Mouse (Mus musculus) small intestine, adult 2 months (tissue): ENCODE measurements at regions not wholly inside any gene's neighbourhood (a gene's known extent, or its start where the extent isn't known, plus 50 kb on each side); places are given as distances from the start of the nearest gene placed in this dataset.

Source experiments
- H3K27ac ChIP-seq: fragments of 200-500 bp; 2 replicates; pipeline ENCODE4 v1.5.1; 2012; ENCODE audit warnings: low read depth, low read length, control low read depth, inconsistent platforms; ENCODE audit not compliant: insufficient read depth
- H3K27me3 ChIP-seq: fragments of 200-500 bp; 2 replicates; pipeline ENCODE4 v1.6.1; 2012; ENCODE audit warnings: mild to moderate bottlenecking, moderate library complexity, low read length, inconsistent platforms; ENCODE audit not compliant: control insufficient read depth, insufficient read depth
- H3K36me3 ChIP-seq: fragments of 200-500 bp; 2 replicates; pipeline ENCODE4 v1.6.1; 2012; ENCODE audit warnings: mild to moderate bottlenecking, low read length, control low read depth, inconsistent platforms; ENCODE audit not compliant: control insufficient read depth, insufficient read depth
- H3K4me1 ChIP-seq: fragments of 200-500 bp; 2 replicates; pipeline ENCODE4 v1.6.1; 2012; ENCODE audit warnings: low read length, inconsistent platforms, mixed read lengths; ENCODE audit not compliant: control insufficient read depth, insufficient read depth, insufficient read length
- H3K4me3 ChIP-seq: fragments of 200-500 bp; 2 replicates; pipeline ENCODE4 v1.5.1; 2012; ENCODE audit warnings: low read depth, mild to moderate bottlenecking, control low read depth, inconsistent platforms, low read length, moderate library complexity
- CTCF ChIP-seq: fragments of 200-500 bp; IDR thresholded peaks from 2 replicates; pipeline ENCODE4 v1.5.1; 2012; ENCODE audit warnings: low read depth, mild to moderate bottlenecking, control low read depth, inconsistent platforms, low read length, moderate library complexity, mixed read lengths; ENCODE audit not compliant: insufficient replicate concordance, insufficient read length; ENCODE audit errors: extremely low read depth
- POLR2A ChIP-seq: fragments of 200-500 bp; IDR thresholded peaks from 2 replicates; pipeline ENCODE4 v1.6.1; 2012; ENCODE audit warnings: low read depth, mild to moderate bottlenecking, control low read depth, inconsistent platforms, low read length, moderate library complexity
- WGBS: fragments of 180-500 bp; shearing (Covaris S2); methylation state at CpG from one replicate; pipeline ENCODE4 v1.1.7; 2018; 5-methylcytosine and 5-hydroxymethylcytosine counted together

DNA sequence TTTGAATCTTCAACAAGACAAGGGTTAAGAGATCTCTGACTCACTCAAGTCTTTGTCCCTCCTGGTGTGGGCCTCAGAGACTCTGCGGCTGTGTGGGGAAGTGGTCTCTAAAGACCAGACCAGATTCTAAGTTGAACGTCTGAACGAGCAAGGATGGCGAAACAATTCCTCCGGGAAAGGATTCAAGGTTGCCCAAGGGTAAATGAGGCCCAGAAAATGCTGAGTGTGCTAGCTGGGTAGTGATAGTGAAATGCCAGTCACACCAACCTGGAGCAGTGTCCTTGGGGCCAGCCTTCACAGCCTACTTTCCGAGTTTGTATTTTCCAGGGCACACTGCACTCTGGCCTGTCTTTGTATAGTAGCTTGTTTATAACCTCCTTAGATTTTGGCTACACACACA lies 229.7 kb downstream of the Tle3 start:
- H3K36me3 ChIP-seq: no peaks in the 10 kb centered on the region
- H3K27ac ChIP-seq: no peak overlapping the region
- no peaks in the 10 kb centered on the region for H3K27me3 ChIP-seq
- TF ChIP-seq POLR2A: no peak
- no peak for TF ChIP-seq CTCF
- H3K4me3 ChIP-seq: no peak overlapping the region
- no peaks in the 10 kb centered on the region for H3K4me1 ChIP-seq
- 85% methylated on average over 6 of the region's 6 CpGs for WGBS

DNA sequence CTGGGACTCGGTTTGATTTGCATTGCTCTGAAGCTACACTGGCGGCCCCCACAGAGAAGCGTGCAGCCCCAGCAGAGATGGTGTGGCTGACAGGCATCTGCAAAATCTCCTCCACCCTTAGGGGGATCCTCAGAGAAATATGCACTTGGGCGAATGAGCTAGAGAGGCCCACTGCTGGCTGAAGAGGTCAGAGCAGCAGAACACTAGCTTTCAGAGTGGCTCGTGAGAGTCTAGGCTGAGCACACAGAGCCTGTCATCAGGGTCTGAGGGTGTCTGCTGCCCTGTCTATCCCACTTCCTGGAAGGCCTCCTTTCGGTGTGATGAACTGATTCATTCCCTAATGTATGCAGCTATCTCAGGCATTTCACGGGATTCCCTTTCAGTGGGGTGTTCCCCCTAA lies 225.1 kb downstream of the Tle3 start:
- Histone ChIP-seq H3K36me3 (no peaks in the 10 kb centered on the region), H3K27me3 (no peaks in the 10 kb centered on the region)

DNA sequence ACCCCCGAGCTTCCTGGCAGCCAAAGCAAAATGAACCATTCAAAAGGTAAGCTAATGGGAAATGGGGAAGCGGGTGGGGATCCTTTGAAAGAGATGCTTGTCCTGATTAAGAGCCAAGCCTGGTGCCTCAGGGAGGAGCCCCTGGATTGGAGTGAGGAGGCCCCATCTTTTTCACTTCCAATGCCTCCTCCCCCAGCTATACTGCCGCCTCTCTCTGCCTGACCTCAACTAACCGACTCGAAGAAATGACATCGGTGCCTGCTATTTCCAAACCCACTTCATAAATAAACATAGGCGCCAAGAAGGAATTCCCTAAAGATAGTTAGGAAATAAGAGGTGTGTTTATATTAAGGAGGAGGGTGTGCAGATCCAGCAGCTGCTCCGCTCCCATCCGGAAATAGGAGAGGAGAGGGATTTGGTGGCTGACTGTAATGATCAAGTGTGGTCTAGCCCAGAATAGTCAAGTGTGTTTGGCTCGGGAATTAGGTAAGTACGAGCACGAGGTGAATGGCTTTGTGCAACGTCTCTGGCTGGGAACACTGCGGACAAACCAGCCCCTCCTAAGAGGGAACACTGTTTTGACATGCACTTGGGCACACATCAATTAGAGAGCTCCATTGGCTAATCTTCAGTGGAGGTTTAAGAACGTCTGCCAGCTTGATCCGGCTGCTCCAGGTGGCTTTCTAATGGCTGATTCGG lies 224.4 kb downstream of the Tle3 start:
- H3K4me3 ChIP-seq: peak overlapping the region; percentile 42
- peaks cover 12% of the 10 kb centered on the region for H3K4me1 ChIP-seq
- no peaks in the 10 kb centered on the region for H3K36me3 ChIP-seq
- 46% methylated on average over 17 of the region's 17 CpGs for WGBS
- H3K27ac ChIP-seq: no peak overlapping the region
- TF ChIP-seq POLR2A: no peak
- no peak for TF ChIP-seq CTCF
- no peaks in the 10 kb centered on the region for H3K27me3 ChIP-seq

More for the DNA sequence above, 225.1 kb downstream of the Tle3 start:
- peak overlapping the region; percentile 42 for H3K4me3 ChIP-seq
- no peak overlapping the region for H3K27ac ChIP-seq
- 82% methylated on average over 7 of the region's 7 CpGs for WGBS
- H3K4me1 ChIP-seq: peaks cover 12% of the 10 kb centered on the region
- TF ChIP-seq CTCF: no peak
- no peak for TF ChIP-seq POLR2A

DNA sequence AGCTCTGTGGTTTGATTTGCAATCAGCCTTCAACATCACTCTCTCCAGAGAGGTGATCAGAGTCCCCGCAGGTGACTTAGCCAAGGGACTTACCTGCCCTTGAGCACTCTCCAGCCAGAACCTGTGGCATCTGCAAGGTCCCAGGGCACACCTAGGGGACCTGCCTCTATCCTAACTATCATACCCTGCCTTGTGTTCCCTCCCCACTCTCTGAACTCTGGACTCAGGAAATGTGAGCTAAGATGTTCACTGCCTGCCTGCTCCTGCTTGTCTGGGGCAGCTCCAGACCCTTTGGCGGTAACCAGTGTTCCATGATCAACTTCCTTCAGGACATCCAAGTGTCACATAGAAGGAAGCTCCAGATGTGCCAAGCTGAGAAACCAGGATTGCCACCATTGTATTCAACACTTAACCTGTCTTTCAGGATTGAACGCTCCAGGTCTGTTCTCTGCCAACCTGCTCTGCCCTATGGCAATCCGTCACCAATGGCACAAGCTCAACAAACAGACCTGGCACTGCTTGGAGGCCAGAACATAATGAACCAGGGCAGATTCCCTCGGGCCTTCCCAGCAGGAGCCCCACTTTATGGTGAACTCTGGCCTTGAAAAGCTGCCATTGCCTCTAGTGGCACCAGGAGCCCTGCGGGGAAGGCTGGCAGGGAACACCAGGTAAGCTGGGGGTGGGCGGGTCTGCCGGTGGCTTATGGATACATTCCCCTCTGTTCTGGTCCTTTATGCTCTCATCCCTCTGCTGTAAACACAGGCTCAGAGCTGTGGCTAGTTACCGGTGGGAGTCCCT lies 223.2 kb downstream of the Tle3 start:
- Histone ChIP-seq H3K27ac (peak overlapping the region; percentile 64), H3K4me1 (peaks cover 12% of the 10 kb centered on the region), H3K4me3 (peak overlapping the region; percentile 57), H3K36me3 (no peaks in the 10 kb centered on the region), H3K27me3 (no peaks in the 10 kb centered on the region)
- 33% methylated on average over 9 of the region's 9 CpGs for WGBS
- TF ChIP-seq POLR2A (peak; percentile 17; the same call in 1 of the 2 replicates), CTCF (no peak)

DNA sequence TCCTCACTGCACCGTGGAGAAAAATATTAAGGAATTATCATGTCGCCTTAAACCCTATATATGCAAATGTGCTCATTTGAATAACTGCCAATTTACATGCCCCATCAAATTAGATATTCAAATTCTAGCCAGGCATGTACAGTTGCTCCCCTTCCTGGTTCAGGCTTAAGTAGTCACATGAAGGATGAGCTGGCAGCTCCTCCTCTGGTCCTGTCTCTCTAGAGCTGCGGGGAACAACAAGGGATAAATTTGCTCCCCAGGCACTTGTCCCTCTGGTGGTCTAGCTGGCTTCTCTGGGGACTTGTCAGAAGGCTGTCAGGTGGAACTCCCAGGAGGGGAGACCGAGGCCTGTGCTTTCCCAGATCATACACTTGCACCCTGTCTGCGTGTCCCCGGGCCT lies 221.8 kb downstream of the Tle3 start:
- TF ChIP-seq CTCF: no peak
- no peak for TF ChIP-seq POLR2A
- WGBS: 94% methylated on average over 6 of the region's 6 CpGs

DNA sequence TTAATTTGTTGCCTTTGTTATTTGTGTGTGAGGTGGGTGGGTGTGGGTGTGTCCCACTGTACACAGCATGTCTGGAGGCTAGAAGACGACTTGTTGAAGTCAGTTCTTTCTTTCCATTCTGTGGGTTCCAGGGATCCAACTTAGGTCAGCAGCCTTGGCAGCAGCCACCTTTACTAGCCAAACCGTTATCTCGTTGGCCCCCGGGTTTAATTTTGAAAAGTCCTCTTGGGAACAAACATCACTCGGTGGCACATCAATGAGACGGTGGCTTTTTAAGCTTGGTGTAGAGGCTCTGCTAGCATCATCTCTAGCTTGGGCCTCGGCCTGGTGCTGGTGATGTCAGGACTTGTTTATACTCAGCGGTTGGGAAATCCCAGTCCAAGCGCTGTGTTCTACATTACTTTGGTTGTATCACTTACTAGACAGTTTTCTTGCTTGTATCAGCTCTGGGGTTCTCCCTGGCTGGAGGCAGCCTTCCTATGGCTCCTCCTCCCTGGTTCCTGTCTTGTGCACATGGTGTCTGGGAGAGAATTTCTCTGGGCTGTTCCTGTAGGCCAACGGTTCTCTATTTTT lies 217.6 kb downstream of the Tle3 start:
- no peak for TF ChIP-seq CTCF
- no peak for TF ChIP-seq POLR2A
- H3K4me3 ChIP-seq: no peak overlapping the region
- H3K27me3 ChIP-seq: no peaks in the 10 kb centered on the region
- peaks cover 2% of the 10 kb centered on the region; the same call in 1 of the 2 replicates for H3K4me1 ChIP-seq
- WGBS: 81% methylated on average over 10 of the region's 10 CpGs
- H3K36me3 ChIP-seq: no peaks in the 10 kb centered on the region
- no peak overlapping the region for H3K27ac ChIP-seq

More for the DNA sequence above, 221.8 kb downstream of the Tle3 start:
- Histone ChIP-seq H3K27ac (no peak overlapping the region), H3K4me1 (peaks cover 12% of the 10 kb centered on the region), H3K4me3 (no peak overlapping the region), H3K27me3 (no peaks in the 10 kb centered on the region), H3K36me3 (no peaks in the 10 kb centered on the region)
